Mouse (Mus musculus) thymus, postnatal 25 days (tissue): ENCODE results near the gene Elavl3.
A peak's percentile ranks its signal among the peaks of the same experiment; 100 is the strongest.

Source experiments
- DNase-seq: peaks from one replicate; pipeline ENCODE4 v3.0.0; 2022

Elavl3 gene

DNA sequence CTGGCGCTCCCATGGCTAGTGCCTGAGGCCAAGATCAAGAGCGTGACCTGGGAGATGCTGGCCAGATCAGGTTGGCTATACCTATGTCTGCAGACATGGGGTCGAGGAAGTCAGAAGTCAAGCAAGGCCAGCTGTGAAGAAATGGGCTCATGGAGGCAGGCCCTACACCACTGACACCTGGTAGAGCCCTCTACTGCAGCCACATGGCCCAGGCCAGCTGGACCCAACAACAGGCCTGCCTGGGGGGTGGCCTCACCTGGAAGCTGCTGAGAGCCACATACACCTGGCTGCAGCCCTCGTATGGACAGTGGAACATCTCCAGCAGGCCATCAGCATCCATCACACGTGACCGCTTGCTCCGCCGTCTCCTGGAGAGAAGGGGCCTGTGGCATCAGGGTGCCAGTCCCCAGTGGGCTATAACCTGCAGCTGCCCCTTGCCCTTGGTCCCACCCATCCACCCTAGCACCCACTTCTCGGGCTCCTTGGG, 5.3 kb upstream of the Elavl3 start:
- DNase-seq = no peak

DNA sequence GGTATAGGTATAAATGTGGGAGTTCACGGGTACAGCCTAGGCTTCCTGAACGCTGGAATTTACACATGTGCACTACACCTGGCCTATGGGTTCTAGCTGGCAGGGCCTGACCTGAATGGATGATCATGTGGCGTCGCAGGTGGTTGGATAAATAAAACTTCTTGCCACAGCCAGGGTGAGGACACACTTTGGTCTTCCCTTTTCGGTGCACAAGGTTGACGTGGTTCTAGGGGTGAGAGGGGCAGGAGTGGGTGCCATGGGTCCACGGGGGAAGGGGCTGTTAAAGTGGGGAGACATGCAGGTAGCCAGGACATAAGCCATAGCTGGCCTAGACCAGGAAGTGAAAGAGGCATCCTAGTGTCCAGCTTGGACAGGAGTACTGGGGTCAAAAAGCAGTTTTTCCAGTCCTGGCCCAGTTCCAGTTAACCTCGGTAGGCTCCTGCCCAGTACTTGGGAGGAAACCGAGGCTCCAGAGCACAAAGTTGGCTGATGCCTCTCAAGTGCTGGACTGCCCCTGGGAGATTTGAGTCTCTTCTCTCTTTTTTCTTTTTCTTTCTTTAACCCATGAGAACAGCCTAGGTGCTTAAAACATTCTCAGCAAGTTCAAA, 4.6 kb upstream of the Elavl3 start:
- DNase-seq = no peak

DNA sequence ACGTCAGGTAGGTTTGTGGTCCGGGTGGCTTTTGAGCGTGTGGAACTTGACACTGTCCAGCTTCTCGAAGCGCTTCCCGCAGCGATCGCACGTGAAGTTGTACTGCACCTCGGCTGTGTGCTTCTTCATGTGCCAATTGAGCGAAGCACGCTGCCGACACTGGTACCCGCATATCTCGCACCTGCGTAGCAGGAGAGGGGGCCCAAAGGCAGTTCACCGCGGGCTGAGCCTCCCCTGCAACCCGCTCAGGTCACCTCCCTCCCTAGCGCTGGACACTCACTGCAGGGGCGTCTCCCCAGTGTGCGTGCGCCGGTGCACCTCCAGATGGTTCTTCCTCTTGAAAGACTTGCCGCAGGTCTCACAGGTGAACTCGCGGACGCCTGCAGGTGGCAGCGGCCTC, 3.9 kb upstream of the Elavl3 start:
- no peak for DNase-seq

DNA sequence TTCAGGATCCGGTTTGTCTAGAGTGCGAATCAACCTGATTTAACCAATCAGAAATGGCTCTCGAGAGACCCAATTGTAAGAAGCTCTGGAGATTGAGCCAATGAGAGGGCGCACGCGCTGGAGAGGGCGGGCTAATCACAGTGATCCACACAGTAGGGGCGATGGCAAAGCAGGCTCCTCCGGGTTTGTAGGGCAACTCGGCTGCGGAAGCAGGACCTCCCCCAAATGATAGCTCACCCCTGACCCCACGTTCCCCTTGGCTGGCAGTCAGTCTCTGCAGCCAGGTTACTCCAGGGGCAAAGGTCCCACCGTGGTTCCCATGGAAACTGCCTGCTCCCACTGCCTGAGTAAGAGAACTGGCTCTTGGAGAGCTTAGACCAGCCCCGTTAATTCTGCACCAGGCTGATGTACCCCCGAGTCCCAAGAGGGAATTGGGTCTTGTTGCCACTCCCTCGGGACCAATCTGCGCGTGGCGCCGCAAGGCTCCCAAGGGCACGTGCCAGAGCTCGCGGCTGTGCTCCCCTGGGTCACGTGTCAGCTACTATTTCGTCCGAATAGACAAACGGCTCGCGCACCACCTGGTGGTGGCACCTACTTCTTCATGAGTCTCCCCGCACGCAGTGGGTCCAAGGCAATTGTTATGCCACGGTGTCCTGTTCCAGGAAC, 2.7 kb upstream of the Elavl3 start:
- DNase-seq = peak; percentile 78

DNA sequence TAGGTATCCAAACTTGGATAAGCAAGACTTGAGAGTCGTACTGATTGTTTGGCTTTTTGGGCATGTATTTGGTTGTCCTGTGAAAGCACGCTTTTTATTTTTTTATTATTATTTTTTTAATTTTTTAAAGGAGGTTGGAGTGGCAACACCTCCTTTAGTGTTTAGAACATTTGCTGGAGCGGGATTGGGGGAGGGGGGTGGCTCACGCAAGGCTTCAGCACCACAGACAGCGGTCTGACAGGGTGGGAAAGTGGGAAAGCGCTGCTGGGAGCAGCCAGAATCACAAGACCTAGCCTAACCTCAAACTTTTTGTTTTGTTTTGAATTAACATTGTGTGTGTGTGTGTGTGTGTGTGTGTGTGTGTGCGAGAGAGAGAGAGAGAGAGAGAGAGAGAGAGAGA, 1.8 kb upstream of the Elavl3 start:
- DNase-seq = no peak

DNA sequence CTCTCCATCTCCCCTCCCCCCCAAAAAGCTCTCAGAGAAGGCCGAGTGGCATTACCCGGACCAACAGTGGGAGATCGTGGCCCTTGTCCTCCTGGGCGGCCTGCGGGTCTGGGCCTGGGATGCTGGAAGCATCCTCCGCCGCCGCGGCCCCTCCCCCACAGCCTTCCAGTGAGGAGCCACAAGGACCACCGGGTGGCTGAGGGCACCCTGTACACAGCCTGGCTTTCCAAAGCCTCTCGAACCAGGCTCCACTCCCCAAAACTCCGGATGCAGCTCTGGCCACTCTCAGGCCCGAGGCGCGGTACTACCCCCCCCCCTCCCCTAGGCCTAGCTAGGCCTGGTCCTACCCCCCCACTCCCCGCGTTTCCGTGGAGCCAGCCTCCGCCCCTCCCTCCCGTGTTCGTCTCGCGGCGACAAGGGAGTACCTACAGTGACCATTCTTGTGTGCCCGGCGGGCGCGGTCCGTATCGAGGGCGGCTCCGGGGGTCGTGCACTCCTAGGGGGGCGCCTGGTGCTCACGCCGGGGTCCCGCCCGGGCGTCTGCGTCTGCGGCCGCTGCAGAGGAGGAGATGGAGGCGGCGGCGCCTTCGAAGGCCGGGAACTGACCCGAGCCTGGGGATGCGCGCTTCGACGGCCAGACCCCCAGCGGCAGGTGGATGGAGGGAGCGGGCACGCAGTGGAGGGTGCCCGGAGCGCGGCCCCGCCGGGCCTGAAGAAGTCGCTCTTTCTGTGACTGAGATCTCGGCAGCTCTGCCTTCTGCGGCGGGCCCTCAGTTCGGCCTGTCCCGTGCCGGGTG, 464 bp downstream of the Elavl3 start:
- DNase-seq = no peak

DNA sequence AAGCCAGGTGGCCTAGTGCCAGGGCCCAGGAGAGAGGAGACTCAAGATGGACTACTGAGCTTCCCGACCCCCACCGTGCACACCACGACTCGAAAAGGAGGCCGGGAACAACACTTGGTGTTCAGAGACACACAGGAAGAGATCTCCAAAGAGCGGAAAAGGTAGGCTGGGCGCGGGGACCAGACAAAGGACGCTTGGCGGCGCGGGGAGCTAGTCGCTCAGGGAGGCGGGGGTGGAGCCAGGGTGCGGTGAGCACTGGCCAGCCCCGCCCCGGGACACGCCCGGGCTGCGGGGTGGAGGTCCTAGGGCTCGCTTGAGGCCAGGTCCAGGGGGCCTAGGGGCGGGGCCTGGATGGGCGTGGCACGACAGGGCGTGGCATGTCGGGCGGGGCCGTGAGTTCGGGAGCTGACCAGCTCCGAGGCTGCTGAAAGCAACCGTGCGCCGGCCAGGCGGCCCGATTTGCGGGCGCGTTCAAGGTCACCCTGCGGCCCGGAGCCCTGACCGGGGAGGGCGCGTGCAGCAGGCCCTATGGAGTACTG, 1.4 kb downstream of the Elavl3 start:
- peak; percentile 33 for DNase-seq

DNA sequence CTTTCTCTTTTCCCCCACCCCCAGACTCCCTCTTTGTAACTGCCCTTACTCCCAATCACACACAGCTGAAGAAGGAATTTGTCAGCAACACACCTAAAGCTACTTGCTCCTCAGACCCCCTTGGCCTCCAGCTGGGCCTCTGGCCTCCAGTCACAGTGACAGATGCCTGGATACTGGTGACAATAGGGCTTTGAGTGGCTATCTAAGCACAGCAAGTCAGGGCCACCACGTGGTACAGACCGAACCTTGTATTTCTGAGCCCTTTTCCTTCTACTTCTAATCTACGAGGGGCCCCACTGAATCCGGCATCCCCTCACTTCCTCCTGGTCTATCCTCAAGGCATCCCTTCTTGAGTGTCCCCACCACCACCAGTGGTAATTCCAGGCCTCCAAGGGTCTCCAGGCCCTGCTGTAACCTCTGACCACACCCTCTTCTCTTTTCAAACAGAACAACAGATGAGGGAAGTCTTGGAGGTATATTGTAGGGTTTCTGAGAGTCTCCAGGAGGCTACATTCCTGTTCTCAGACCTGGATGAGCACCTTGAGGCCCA, 2.0 kb downstream of the Elavl3 start:
- DNase-seq = no peak

DNA sequence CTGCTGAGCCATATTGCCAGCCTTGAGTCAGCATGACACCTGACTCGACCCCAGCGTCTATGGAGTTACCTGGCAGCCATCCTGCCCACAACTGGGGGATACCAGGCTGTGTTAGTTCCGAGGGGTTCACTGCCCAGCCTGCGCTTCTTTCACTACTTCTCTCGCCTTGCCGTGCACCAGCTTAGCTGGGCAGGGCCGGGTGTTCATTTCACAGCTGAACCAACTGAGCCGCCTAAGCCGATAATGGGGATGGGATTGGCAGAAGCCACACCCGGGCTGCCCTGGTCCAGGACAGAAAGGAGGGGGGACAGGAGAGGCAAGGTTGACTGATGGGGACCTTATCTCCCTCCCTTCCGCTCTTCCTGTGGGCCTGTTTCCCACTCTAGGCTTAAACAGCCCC, 2.5 kb downstream of the Elavl3 start:
- no peak for DNase-seq

DNA sequence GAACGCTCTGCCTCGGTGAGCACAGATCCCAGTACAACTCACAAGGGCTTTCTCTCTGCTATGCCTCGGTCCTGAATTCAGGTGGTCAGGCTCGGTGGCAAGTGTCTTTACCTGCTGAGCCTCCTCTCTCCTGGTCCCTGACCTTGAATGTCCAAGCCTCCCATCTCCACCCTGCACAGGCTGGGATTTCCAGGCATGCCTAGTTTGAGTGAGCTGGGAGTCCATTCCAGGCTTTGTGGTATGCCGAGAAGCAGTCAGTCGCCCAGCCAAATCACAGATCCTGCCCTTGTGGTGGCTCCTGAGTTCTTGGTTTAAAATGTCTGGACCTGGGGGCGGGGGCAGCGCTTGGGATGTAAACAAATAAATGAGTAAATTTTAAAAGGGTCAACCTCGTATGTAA, 4.5 kb downstream of the Elavl3 start:
- no peak for DNase-seq

DNA sequence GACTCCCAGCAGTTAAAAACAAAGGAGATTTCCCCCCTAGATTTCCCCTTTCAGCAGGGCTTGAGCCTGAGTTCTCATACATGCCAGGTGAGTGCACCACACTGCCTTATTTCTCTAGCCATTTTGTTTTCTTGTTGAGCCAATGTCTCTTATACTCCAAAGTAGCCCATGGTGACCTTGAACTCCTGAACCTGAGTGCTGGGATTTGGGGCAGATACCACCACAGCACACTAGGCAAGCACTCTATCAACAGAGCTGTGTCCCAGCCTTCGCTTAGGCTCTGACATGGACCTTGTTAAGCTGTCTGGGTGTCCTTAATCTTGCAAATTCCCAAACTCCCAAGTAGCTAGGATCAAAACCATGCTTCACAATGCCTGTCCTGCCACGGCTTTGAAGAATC, 10.0 kb downstream of the Elavl3 start:
- no peak for DNase-seq

DNA sequence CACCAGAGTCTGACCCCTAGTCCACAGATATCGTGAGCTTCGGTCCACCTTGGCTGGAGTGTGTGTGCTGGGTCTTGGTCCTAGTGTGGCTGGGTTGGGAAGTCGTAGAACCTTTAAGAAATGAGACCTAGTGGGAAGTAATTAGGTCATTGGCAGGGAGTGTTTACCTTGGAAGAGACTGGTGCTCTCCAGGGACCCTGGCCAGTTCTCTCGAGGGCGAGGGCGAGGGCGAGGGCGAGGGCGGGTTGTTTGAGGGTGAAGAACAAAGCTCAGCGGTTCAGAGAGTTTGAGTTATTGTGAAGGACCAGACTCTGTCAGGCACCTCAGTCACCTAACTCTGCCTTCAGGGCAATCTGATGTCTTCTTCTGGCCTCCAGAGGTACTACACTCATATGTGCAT, 14.0 kb downstream of the Elavl3 start:
- DNase-seq = no peak

DNA sequence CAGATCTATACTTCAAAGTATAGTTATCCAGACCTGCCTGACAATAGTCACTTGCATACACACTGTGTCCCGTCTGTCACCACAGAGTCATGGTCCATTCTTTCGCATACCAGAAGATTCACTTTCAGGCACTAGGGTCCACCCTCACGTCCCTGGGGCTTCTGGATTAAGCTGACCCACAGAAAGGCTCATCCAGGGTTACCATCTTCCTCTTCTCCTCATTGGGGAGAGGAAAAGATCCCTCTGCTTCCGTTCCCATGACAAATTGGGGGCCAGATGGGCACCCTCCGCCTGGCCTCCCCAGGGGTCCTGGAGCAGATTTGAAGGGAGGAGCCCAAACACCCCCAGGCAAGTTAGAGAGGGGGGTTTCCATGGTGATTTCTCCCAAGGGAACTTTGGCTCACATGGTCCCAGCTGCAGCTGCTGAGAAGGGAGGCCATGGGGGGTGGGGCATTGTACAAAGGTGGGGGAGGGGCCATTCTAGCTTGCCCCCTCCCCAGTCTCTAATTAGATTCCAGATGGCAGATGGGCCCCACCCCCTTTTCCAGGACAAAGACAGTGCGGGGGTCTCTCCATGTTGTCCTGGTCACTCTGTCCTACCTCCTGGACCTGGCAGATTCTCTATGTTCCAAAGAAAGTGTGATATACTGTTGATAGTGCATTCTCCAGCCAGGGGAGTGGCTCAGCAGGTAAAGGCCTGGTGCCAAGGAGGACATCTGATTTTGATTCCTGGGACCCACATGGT, 16.4 kb downstream of the Elavl3 start:
- DNase-seq = no peak

DNA sequence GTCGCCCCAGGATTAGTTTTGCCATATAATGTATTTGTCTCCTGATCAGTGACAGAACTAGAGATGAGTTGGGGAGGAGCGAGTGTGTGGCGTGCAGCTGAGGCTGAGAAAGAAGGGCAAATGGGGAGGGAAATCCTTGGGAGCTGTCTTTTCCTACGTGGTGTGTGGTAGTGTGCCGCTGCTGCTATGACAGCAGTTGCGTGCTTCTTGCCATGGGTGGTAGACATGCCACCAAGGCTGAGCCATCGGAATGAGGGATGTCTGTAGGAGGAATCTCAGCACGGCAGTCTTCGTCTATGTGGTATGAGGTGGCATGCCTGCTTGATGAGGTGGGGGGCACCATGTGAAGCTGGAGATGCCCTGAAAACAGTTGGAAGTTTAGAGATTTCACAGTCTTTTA, 21.4 kb downstream of the Elavl3 start:
- no peak for DNase-seq

DNA sequence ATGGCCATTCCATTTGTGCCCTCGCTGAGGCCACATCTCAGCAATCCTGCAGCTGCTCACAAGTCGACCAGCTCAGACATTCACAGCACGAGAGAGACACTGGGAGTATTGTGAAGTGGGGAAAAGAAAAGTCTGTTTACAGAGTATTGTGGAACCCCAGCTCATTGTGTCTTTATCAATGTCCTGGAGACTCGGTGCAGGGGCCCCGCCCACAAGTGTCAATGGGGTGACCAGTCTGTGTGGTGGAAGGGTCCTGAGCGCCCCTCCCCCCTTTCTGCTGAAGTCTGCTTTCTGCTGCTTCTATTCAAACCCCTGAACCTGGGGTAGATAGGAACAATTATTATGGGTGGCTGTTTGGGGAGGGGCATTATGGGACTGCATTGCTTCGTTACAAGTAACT, 23.4 kb downstream of the Elavl3 start:
- DNase-seq = no peak

DNA sequence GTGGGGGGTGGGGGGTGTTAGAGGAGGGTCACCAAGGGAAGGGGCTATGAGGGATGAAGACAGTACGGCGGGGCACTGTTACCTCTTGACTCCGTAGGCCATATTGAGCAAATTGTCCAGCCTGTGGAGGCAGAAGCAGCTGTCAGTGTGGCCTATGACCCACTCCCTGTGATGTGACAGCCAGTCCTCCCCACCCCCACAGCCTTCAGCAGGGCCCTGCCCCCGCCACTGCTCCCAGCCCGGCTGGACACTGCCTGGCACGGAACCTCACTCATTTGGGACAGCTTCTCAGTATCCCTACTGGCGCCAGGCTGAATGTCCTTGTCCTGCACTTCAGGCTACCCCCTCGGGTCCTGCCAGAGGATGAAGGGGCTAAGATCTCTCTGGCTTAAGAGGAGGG, 27.2 kb downstream of the Elavl3 start:
- DNase-seq = no peak

DNA sequence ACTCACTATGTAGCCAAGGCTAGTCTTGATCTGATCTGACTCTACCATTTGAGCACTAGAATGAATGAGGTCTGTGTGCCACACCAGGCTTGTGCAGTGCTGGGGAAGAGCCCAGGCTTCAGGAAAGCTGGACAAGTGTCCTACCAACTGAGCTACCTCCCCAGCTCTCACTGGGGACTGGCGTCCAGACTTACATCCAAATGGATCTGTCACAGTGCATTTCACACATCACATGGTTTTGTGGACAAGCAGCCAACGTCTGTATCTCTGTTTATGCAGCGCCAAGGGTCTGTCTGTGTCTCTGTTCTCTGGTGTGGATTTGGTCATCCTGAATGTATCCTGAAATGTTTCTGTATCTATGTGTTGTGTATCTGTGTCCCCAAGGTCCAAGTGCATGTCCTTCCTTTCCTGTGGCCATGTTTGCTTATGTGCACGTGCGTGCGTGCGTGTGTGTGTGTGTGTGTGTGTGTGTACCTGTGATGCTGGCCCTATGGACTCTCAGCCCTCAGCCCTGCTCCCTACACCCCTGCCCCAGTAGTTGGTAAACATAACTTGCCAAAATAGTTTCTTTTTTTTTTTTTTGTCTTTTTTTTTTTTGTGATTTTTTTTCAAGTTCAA, 34.5 kb downstream of the Elavl3 start:
- no peak for DNase-seq

DNA sequence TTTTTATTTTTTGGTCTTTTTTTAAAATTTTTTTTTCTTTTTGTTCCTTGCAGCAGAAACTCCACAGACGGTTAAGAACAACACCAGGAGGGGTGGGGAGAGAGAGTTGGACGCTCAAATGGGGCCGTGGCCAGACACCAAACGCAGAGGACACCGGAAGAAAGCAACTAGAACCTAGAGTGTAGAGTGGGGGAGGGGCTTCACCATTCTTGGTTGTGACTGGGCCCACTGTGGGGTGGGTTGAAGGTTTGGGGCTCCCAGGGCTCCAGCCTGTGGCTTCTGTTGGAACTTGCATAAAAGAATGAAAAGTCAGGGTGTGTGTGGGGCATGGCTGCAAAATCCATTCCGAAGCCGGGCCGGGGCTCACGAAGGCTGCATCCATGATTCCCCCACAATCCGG, 35.6 kb downstream of the Elavl3 start:
- peak; percentile 21 for DNase-seq

DNA sequence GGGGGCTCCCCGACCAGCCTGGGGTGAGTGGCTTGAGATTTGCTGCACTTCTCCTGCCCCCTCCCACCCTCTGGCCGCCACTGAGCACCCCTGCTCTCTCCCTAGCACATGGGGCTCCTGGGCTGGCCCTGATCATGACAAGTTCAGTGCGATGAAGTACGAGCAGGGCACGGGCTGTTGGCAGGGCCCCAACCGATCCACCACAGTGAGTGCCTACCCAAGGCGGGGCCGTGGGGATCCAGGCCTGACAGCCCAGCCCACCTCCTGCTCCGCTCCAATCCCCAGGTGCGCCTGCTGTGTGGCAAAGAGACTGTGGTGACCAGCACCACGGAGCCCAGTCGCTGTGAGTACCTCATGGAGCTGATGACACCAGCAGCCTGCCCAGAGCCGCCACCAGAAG, 39.1 kb downstream of the Elavl3 start:
- DNase-seq = no peak

DNA sequence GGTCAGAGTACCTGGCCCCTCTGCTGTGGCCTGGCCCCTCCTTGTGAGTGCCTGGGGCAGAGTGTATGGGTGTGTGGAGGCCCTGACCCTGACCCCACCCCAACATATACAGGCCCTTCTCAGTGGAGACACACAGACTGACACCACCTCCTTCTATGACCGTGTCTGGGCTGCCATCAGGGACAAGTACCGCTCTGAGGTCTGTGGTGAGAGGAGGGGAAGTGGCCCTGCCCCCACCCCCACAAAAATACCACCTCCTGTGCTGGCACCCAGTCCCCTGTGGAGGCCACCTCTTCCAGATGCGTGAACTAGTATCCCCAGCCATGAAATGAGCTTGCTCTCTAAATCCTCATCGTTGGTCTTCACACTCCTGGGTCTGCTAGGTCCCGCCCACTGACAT, 40.8 kb downstream of the Elavl3 start:
- peak; percentile 18 for DNase-seq

DNA sequence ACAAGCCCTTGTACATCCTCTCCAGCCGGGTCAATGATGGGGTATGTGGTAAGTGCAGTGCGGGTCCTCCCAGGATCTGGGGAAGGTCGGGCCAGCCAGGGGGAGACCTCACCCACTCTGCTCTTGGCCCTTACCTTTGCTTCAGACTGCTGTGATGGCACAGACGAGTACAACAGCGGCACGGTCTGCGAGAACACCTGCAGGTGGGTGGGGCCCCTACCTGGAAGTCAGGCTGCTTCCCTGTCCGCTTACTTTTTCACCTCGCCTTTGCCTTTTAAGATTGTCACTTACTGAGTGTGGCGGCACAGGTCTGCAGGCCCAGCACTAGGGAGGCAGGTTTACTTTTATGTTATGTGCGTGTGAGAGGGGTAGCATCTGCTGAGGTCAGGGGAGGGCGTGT, 47.3 kb downstream of the Elavl3 start:
- DNase-seq = no peak

DNA sequence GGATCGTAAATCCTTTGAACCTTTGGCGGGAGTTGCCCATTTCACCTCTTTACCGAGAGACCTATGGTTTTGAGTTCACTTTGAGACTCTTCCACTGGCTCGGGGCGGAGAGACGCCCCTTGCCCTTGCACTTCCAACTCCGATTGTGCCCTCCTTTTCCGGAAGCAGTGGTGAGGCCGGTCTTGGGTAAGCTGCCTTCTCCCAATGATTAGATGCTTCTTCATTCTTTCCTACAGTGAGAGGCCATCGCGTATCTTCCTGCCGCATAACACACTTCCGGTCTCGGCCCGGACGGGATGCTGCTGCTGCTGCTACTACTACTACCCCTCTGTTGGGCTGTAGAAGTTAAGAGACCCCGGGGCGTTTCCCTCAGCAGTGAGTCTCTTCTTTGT, 48.7 kb downstream of the Elavl3 start:
- no peak for DNase-seq
